Mouse (Mus musculus) intestine, embryonic 16.5 days (tissue): Measurements from ENCODE around the gene Stt3b. TPM values are rescaled to one million over a fixed set of nuclear protein-coding genes. Genes with fewer than 3 reads are reported as not detected.

Source experiments
- ATAC-seq: fragments of 200-750 bp; cut with Nextera tagmentation; 2 replicates; pipeline ENCODE4 v1.8.0; 2017; ENCODE audit warnings: moderate TSS enrichment, moderate library complexity
- H3K27ac ChIP-seq: fragments of 300-500 bp; sonication (generic); 2 replicates; pipeline ENCODE4 v1.5.1; 2014; ENCODE audit warnings: mild to moderate bottlenecking, low read length
- H3K27me3 ChIP-seq: fragments of 300-500 bp; sonication (generic); replicated peaks from 2 replicates; pipeline ENCODE4 v1.6.1; 2014; ENCODE audit warnings: low read length, control low read depth, mixed read lengths; ENCODE audit not compliant: control insufficient read depth, insufficient read depth
- H3K36me3 ChIP-seq: fragments of 300-500 bp; sonication (generic); 2 replicates; pipeline ENCODE4 v1.6.1; 2014; ENCODE audit warnings: low read length, control low read depth; ENCODE audit not compliant: control insufficient read depth, insufficient read depth
- H3K4me1 ChIP-seq: fragments of 300-500 bp; sonication (generic); 2 replicates; pipeline ENCODE4 v1.6.1; 2014; ENCODE audit warnings: low read length, control low read depth, mixed read lengths; ENCODE audit not compliant: control insufficient read depth, insufficient read depth
- H3K4me2 ChIP-seq: fragments of 300-500 bp; sonication (generic); 2 replicates; pipeline ENCODE4 v1.6.1; 2014; ENCODE audit warnings: low read depth, low read length, control low read depth
- H3K4me3 ChIP-seq: fragments of 300-500 bp; sonication (generic); 2 replicates; pipeline ENCODE4 v1.5.1; 2014; ENCODE audit warnings: mild to moderate bottlenecking, low read length
- H3K9ac ChIP-seq: fragments of 300-500 bp; sonication (generic); 2 replicates; pipeline ENCODE4 v1.6.1; 2014; ENCODE audit warnings: low read depth, low read length
- H3K9me3 ChIP-seq: fragments of 300-500 bp; sonication (generic); 2 replicates; pipeline ENCODE4 v1.6.1; 2016; ENCODE audit warnings: low read length, control low read depth; ENCODE audit not compliant: control insufficient read depth
- WGBS: fragments of 180-500 bp; shearing (Covaris S2); extraction: QIAGEN DNeasy Blood & Tissue Kit; methylation state at CpG from one replicate; pipeline ENCODE4 v1.1.7; 2014; 5-methylcytosine and 5-hydroxymethylcytosine counted together
- polyA plus RNA-seq: library from polyadenylated mRNA; unstranded; fragments of >200 nt; fragmentation: Nextera tagmentation; extraction: Ambion mirVana; gene quantifications from 2 replicates; pipeline ENCODE4 v1.2.1, GENCODE M21; 2015

Gene Stt3b
- polyA plus RNA-seq = 108 and 127 TPM in 2 replicates

DNA sequence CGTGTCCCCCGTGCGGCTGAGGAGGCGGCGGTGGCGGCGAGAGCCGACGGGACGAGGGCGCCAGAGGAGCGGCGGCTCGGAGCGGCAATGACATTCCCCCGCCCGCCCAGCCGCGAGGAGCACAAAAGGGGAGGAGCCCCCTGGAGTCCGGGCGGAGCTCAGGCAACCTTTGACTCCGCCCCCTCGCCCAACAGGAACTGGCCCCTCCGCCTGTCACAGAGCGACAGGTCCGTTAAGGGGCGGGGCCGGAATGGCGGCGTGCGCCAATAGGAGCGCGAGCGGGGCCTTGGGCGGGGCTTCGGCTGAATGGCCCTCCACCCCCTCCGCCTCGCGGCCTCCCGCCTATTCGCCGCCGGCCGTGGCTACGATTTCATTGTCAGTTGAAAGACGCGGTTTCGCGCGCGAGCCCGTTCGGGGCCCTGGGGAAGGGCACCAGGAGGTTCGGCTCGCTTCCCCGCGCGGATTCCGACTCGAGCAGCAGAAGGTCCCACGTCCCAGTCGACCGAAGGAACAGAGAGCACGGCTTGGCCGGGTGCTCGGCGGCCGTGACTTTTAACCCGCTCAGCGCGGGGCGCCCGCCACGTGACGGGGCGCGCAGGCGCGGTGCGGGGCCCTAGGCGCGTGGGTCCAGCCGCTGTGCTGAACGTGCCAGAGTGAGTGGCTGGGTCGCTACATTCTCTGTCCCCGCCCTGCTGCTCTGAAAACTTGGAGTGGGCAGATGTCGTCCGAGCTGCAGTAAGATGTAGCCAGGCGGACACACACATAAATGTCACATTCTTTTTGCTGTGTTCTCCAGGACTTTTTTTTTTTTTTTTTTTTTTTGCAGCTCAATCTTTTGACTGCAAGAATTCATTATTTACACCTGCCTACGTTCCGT, at the start of gene Stt3b:
Stt3b (minus strand) TSS at position 76 of the 877 bp plus-strand sequence.
- ATAC-seq = peak; percentile 93
- H3K27ac ChIP-seq = peak within 1 kb of the TSS; percentile 99

GRCm38 (mm10) chr9:115358421-115358820, 48.2 kb upstream of the Stt3b start:
- H3K4me1 ChIP-seq = peaks cover 18% of the 10 kb centered on the region; the same call in 1 of the 2 replicates
- no peak overlapping the region; the same call in 1 of the 2 replicates for H3K27ac ChIP-seq
- 0 out of 2 replicates have a peak, but pooled peaks cover 2% of the 10 kb centered on the region for H3K9me3 ChIP-seq
- no peak overlapping the region for H3K4me2 ChIP-seq
- H3K9ac ChIP-seq = no peak overlapping the region
- 95% methylated on average over 2 of the region's 2 CpGs for WGBS
- H3K36me3 ChIP-seq = no peaks in the 10 kb centered on the region
- H3K27me3 ChIP-seq = no peaks in the 10 kb centered on the region
- no peak for ATAC-seq
- no peak overlapping the region for H3K4me3 ChIP-seq

More for the DNA sequence above, at the start of gene Stt3b:
- under 1% methylated on average over 75 of the region's 91 CpGs for WGBS
- H3K9ac ChIP-seq = peak within 1 kb of the TSS; percentile 99
- peak within 1 kb of the TSS; percentile 97 for H3K4me3 ChIP-seq
- H3K4me2 ChIP-seq = peak within 1 kb of the TSS; percentile 59
- H3K27me3 ChIP-seq = no peaks in the 10 kb centered on the region
- peaks cover 15% of the 10 kb centered on the region for H3K4me1 ChIP-seq
- no peaks in the 10 kb centered on the region for H3K9me3 ChIP-seq
- H3K36me3 ChIP-seq = no peaks in the 10 kb centered on the region

DNA sequence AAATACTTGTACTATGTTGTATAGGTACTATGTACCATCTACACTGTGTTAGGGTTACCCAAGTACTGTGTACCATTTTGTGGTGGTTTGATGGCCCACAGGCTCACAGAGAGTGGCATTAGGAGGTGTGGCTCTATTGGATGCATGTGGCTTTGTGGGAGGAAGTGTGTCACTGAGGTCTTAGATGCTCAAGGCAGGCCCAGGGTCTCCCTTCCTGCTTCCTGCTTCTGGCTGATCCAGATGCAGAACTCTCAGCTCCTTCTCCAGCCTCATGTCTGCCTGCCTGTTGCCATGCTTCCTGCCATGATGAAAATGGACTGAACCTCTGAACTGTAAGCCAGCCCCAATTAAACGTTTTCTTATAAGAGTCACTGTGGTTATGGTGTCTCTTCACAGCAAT, 47.8 kb upstream of the Stt3b start:
- Histone ChIP-seq H3K4me1 (peaks cover 18% of the 10 kb centered on the region; the same call in 1 of the 2 replicates), H3K27ac (peak overlapping the region; percentile 95; the same call in 1 of the 2 replicates), H3K36me3 (no peaks in the 10 kb centered on the region), H3K4me2 (no peak overlapping the region), H3K9me3 (0 out of 2 replicates have a peak, but pooled peaks cover 2% of the 10 kb centered on the region), H3K9ac (no peak overlapping the region), H3K27me3 (no peaks in the 10 kb centered on the region), H3K4me3 (no peak overlapping the region)
- 91% methylated on average over 1 of the region's 1 CpGs for WGBS
- ATAC-seq = no peak

- ATAC-seq = peak; percentile 93
- Histone ChIP-seq H3K4me3 (peak overlapping the region; percentile 18), H3K36me3 (no peaks in the 10 kb centered on the region), H3K4me1 (peaks cover 18% of the 10 kb centered on the region; the same call in 1 of the 2 replicates), H3K4me2 (peak overlapping the region; percentile 41), H3K9me3 (0 out of 2 replicates have a peak, but pooled peaks cover 1% of the 10 kb centered on the region), H3K27me3 (no peaks in the 10 kb centered on the region), H3K27ac (peak overlapping the region; percentile 95), H3K9ac (peak overlapping the region; percentile 42; the same call in 1 of the 2 replicates)
- 28% methylated on average over 19 of the region's 19 CpGs for WGBS
Observed at GRCm38 (mm10) chr9:115356731-115357458, 46.7 kb upstream of the Stt3b start.

- peak overlapping the region; percentile 94 for H3K27ac ChIP-seq
Observed at GRCm38 (mm10) chr9:115355972-115356371, 45.8 kb upstream of the Stt3b start.

GRCm38 (mm10) chr9:115349741-115350512, 39.7 kb upstream of the Stt3b start:
- no peak overlapping the region for H3K4me3 ChIP-seq
- no peak for ATAC-seq
- no peaks in the 10 kb centered on the region for H3K36me3 ChIP-seq
- H3K9ac ChIP-seq = no peak overlapping the region
- H3K27me3 ChIP-seq = no peaks in the 10 kb centered on the region
- no peak overlapping the region for H3K4me2 ChIP-seq
- H3K27ac ChIP-seq = no peak overlapping the region
- 75% methylated on average over 4 of the region's 4 CpGs for WGBS
- peaks cover 6% of the 10 kb centered on the region; the same call in 1 of the 2 replicates for H3K4me1 ChIP-seq
- no peaks in the 10 kb centered on the region for H3K9me3 ChIP-seq

More at GRCm38 (mm10) chr9:115355972-115356371, 45.8 kb upstream of the Stt3b start:
- ATAC-seq = peak; percentile 78
- H3K4me1 ChIP-seq = peaks cover 18% of the 10 kb centered on the region; the same call in 1 of the 2 replicates
- peak overlapping the region; percentile 41 for H3K4me2 ChIP-seq
- H3K27me3 ChIP-seq = no peaks in the 10 kb centered on the region
- H3K36me3 ChIP-seq = no peaks in the 10 kb centered on the region
- peak overlapping the region; percentile 30; the same call in 1 of the 2 replicates for H3K9ac ChIP-seq
- H3K4me3 ChIP-seq = 0 out of 2 replicates have a peak overlapping the region, but pooled peaks have one; percentile 15
- WGBS = 26% methylated on average over 5 of the region's 5 CpGs
- H3K9me3 ChIP-seq = no peaks in the 10 kb centered on the region

- Histone ChIP-seq H3K4me1 (no peaks in the 10 kb centered on the region), H3K27ac (no peak overlapping the region), H3K4me2 (no peak overlapping the region), H3K9me3 (no peaks in the 10 kb centered on the region), H3K4me3 (no peak overlapping the region), H3K27me3 (no peaks in the 10 kb centered on the region), H3K9ac (no peak overlapping the region), H3K36me3 (no peaks in the 10 kb centered on the region)
- 32% methylated on average over 1 of the region's 1 CpGs for WGBS
- ATAC-seq = no peak
Observed at GRCm38 (mm10) chr9:115349106-115349505, 38.9 kb upstream of the Stt3b start.

DNA sequence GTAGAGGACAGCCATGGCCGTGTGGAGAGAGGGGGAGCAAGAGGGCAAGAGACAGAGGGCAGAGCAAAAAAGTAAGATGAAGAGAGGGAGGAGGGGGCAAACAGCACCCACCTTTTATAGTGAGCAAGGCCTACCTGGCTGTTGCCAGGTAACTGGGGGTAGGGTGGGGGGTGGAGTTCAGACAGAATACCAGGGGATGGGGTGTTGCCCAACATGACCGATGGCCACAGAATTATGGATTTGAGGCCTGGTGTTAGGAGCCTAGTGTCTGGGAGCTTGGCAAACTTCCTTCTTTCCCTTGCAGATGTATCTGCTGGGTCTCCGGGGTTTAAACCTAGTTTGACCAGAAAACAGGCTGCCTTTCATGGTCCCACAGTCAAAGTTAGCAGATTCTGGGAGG, 34.7 kb upstream of the Stt3b start:
- Histone ChIP-seq H3K9ac (no peak overlapping the region), H3K9me3 (no peaks in the 10 kb centered on the region)
- 84% methylated on average over 3 of the region's 3 CpGs for whole genome bisulfite sequencing

More for the DNA sequence above, 34.7 kb upstream of the Stt3b start:
- no peaks in the 10 kb centered on the region for H3K4me1 ChIP-seq
- no peaks in the 10 kb centered on the region for H3K36me3 ChIP-seq
- ATAC-seq = no peak
- H3K4me3 ChIP-seq = no peak overlapping the region
- H3K27ac ChIP-seq = no peak overlapping the region
- no peak overlapping the region for H3K4me2 ChIP-seq
- H3K27me3 ChIP-seq = no peaks in the 10 kb centered on the region
